Mouse (Mus musculus): ENCODE data around the gene Zc3h12b. TPM values are rescaled to one million over a fixed set of nuclear protein-coding genes. Genes with fewer than 3 reads are reported as not detected.

Zc3h12b gene
- polyA plus RNA-seq, 2 experiments = 3.3 to 3.7 TPM

- TF ChIP-seq POLR2A (IDR thresholded peaks at IDR 0.05; ENCODE audit: borderline replicate concordance, extremely low read depth, insufficient read depth, insufficient read length) = no peak
Measured at GRCm38 (mm10) chrX:95801790-95802189, 90.3 kb downstream of the Zc3h12b start.

GRCm38 (mm10) chrX:95852806-95853205, 141.3 kb downstream of the Zc3h12b start:
- no peak for DNase-seq (ENCODE audit: low spot score)
- no peak for TF ChIP-seq POLR2A (IDR thresholded peaks at IDR 0.05; ENCODE audit: borderline replicate concordance, extremely low read depth, insufficient read depth, insufficient read length)
- H3K36me3 ChIP-seq (ENCODE audit: control insufficient read depth, insufficient read depth, low read length) = no peaks in the 10 kb centered on the region
- H3K27ac ChIP-seq (replicated peaks; ENCODE audit: low read depth, low read length) = no peak overlapping the region
- H3K4me3 ChIP-seq (replicated peaks; ENCODE audit: low read length) = no peak overlapping the region
- no peaks in the 10 kb centered on the region for H3K4me1 ChIP-seq (ENCODE audit: control insufficient read depth, insufficient read depth, low read length)
- ATAC-seq (ENCODE audit: low FRiP score, low read depth) = no peak
- no peak overlapping the region for H3K4me2 ChIP-seq (replicated peaks; ENCODE audit: low read depth, low read length, severe bottlenecking)
- no peak overlapping the region for H3K9ac ChIP-seq (ENCODE audit: low read depth, low read length, severe bottlenecking)
- H3K27me3 ChIP-seq (ENCODE audit: control insufficient read depth, insufficient read depth, low read length) = no peaks in the 10 kb centered on the region
- 72% methylated on average over 6 of the region's 14 CpGs for WGBS
- no peaks in the 10 kb centered on the region for H3K9me3 ChIP-seq (ENCODE audit: control insufficient read depth, low read length)

More at GRCm38 (mm10) chrX:95801790-95802189, 90.3 kb downstream of the Zc3h12b start:
- 85% methylated on average over 1 of the region's 1 CpGs for WGBS
- Histone ChIP-seq H3K4me1 (ENCODE audit: control insufficient read depth, insufficient read depth, low read length) (no peaks in the 10 kb centered on the region), H3K9me3 (ENCODE audit: control insufficient read depth, low read length) (no peaks in the 10 kb centered on the region), H3K27ac (replicated peaks; ENCODE audit: low read depth, low read length) (no peak overlapping the region), H3K4me3 (replicated peaks; ENCODE audit: low read length) (no peak overlapping the region), H3K9ac (ENCODE audit: low read depth, low read length, severe bottlenecking) (no peak overlapping the region), H3K36me3 (ENCODE audit: control insufficient read depth, insufficient read depth, low read length) (no peaks in the 10 kb centered on the region), H3K27me3 (ENCODE audit: control insufficient read depth, insufficient read depth, low read length) (no peaks in the 10 kb centered on the region), H3K4me2 (replicated peaks; ENCODE audit: low read depth, low read length, severe bottlenecking) (no peak overlapping the region)
- ATAC-seq (ENCODE audit: low FRiP score, low read depth) (no peak), DNase-seq (ENCODE audit: low spot score) (no peak)

GRCm38 (mm10) chrX:95881111-95881510, 169.6 kb downstream of the Zc3h12b start:
- TF ChIP-seq POLR2A (IDR thresholded peaks at IDR 0.05; ENCODE audit: borderline replicate concordance, extremely low read depth, insufficient read depth, insufficient read length) = no peak
- no peaks in the 10 kb centered on the region for H3K4me1 ChIP-seq (ENCODE audit: control insufficient read depth, insufficient read depth, low read length)
- no peak overlapping the region for H3K4me3 ChIP-seq (replicated peaks; ENCODE audit: low read length)
- H3K4me2 ChIP-seq (replicated peaks; ENCODE audit: low read depth, low read length, severe bottlenecking) = no peak overlapping the region
- DNase-seq (ENCODE audit: low spot score) (no peak), ATAC-seq (ENCODE audit: low FRiP score, low read depth) (no peak)
- no peaks in the 10 kb centered on the region for H3K36me3 ChIP-seq (ENCODE audit: control insufficient read depth, insufficient read depth, low read length)
- no peak overlapping the region for H3K9ac ChIP-seq (ENCODE audit: low read depth, low read length, severe bottlenecking)
- no peaks in the 10 kb centered on the region for H3K9me3 ChIP-seq (ENCODE audit: control insufficient read depth, low read length)
- H3K27ac ChIP-seq (replicated peaks; ENCODE audit: low read depth, low read length) = no peak overlapping the region
- H3K27me3 ChIP-seq (ENCODE audit: control insufficient read depth, insufficient read depth, low read length) = no peaks in the 10 kb centered on the region

- H3K36me3 ChIP-seq (ENCODE audit: control insufficient read depth, insufficient read depth, low read length) = no peaks in the 10 kb centered on the region
- no peak overlapping the region for H3K27ac ChIP-seq (replicated peaks; ENCODE audit: low read depth, low read length)
- 85% methylated on average over 3 of the region's 3 CpGs for WGBS
- H3K4me3 ChIP-seq (replicated peaks; ENCODE audit: low read length) = no peak overlapping the region
- ATAC-seq (ENCODE audit: low FRiP score, low read depth) = no peak
- no peaks in the 10 kb centered on the region for H3K27me3 ChIP-seq (ENCODE audit: control insufficient read depth, insufficient read depth, low read length)
- no peak overlapping the region for H3K9ac ChIP-seq (ENCODE audit: low read depth, low read length, severe bottlenecking)
- TF ChIP-seq POLR2A (IDR thresholded peaks at IDR 0.05; ENCODE audit: borderline replicate concordance, extremely low read depth, insufficient read depth, insufficient read length) = no peak
- H3K4me2 ChIP-seq (replicated peaks; ENCODE audit: low read depth, low read length, severe bottlenecking) = no peak overlapping the region
- DNase-seq (ENCODE audit: low spot score) = no peak
- no peaks in the 10 kb centered on the region for H3K9me3 ChIP-seq (ENCODE audit: control insufficient read depth, low read length)
- H3K4me1 ChIP-seq (ENCODE audit: control insufficient read depth, insufficient read depth, low read length) = no peaks in the 10 kb centered on the region
Measured at GRCm38 (mm10) chrX:95902716-95903115, 191.2 kb downstream of the Zc3h12b start.

GRCm38 (mm10) chrX:95935481-95935880, 224.0 kb downstream of the Zc3h12b start:
- no peak for TF ChIP-seq POLR2A (IDR thresholded peaks at IDR 0.05; ENCODE audit: borderline replicate concordance, extremely low read depth, insufficient read depth, insufficient read length)
- Histone ChIP-seq H3K36me3 (ENCODE audit: control insufficient read depth, insufficient read depth, low read length) (peaks cover 11% of the 10 kb centered on the region), H3K4me2 (replicated peaks; ENCODE audit: low read depth, low read length, severe bottlenecking) (no peak overlapping the region), H3K27me3 (ENCODE audit: control insufficient read depth, insufficient read depth, low read length) (no peaks in the 10 kb centered on the region), H3K9me3 (ENCODE audit: control insufficient read depth, low read length) (no peaks in the 10 kb centered on the region), H3K9ac (ENCODE audit: low read depth, low read length, severe bottlenecking) (no peak overlapping the region), H3K4me3 (replicated peaks; ENCODE audit: low read length) (no peak overlapping the region), H3K27ac (replicated peaks; ENCODE audit: low read depth, low read length) (no peak overlapping the region), H3K4me1 (ENCODE audit: control insufficient read depth, insufficient read depth, low read length) (no peaks in the 10 kb centered on the region)
- DNase-seq (ENCODE audit: low spot score) (no peak), ATAC-seq (ENCODE audit: low FRiP score, low read depth) (no peak)
- 88% methylated on average over 2 of the region's 2 CpGs for WGBS

- WGBS = 95% methylated on average over 2 of the region's 2 CpGs
- Histone ChIP-seq H3K27me3 (ENCODE audit: control insufficient read depth, insufficient read depth, low read length) (no peaks in the 10 kb centered on the region), H3K36me3 (ENCODE audit: control insufficient read depth, insufficient read depth, low read length) (peaks cover 24% of the 10 kb centered on the region)
Measured at GRCm38 (mm10) chrX:95945496-95945895, 234.0 kb downstream of the Zc3h12b start.

More at GRCm38 (mm10) chrX:95945496-95945895, 234.0 kb downstream of the Zc3h12b start:
- Histone ChIP-seq H3K27ac (replicated peaks; ENCODE audit: low read depth, low read length) (no peak overlapping the region), H3K9ac (ENCODE audit: low read depth, low read length, severe bottlenecking) (no peak overlapping the region), H3K9me3 (ENCODE audit: control insufficient read depth, low read length) (no peaks in the 10 kb centered on the region), H3K4me1 (ENCODE audit: control insufficient read depth, insufficient read depth, low read length) (no peaks in the 10 kb centered on the region), H3K4me2 (replicated peaks; ENCODE audit: low read depth, low read length, severe bottlenecking) (no peak overlapping the region), H3K4me3 (replicated peaks; ENCODE audit: low read length) (no peak overlapping the region)
- TF ChIP-seq POLR2A (IDR thresholded peaks at IDR 0.05; ENCODE audit: borderline replicate concordance, extremely low read depth, insufficient read depth, insufficient read length) = no peak
- DNase-seq (ENCODE audit: low spot score) (no peak), ATAC-seq (ENCODE audit: low FRiP score, low read depth) (no peak)

Data from limb, embryonic 14.5 days (tissue).